Mouse (Mus musculus): ENCODE results near the gene Hoxd9.

DNA sequence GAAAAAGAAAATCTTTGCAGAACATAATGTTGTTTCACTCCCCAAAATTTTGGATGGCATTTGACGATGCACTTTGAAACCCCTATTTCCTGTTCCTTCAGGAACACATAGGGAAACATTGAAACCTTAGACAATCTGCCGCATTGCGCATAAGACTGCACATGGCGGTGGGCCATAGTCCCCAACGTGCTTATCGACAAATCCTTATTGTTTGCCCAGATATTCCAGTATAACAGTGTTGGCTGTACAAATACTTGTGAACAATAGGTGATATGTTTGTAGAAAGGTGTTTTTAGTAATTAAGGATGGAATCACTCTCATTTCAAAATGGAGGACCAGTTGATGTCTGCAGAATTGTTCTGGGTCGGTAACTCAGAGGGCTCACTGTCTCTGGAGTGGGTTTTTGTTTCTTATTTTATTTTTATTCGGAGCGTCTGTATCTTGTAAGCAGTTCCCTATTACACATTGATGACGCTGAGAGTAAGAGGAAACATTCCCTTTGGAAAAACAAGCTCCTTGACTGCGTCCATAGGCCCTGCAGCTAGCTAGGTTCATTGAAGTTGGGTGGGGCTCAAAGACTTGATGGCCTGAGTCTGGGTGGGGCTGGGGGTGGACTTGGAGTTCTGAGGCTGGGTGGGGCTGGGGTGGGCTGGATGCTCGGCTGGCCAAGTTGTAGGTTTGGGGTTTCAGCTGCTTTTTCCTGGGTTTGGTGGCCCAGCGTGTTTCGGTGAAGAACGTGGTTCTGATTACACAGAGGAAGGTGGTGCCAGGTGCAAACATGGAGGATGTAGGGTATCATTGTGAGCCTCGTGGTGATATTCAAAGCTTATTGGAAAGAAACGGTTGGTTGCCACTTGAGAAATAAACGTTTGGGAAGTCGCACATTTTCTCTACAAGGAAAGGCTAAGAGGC lies 16.0 kb downstream of the Hoxd9 start:
- TF ChIP-seq CTCF (IDR thresholded peaks at IDR 0.05) (no peak), EP300 (IDR thresholded peaks at IDR 0.05) (no peak)

Data from lung, postnatal 0 days (tissue).